ENCODE assay signal across 18 mouse cellular contexts in the genomic region with DNA sequence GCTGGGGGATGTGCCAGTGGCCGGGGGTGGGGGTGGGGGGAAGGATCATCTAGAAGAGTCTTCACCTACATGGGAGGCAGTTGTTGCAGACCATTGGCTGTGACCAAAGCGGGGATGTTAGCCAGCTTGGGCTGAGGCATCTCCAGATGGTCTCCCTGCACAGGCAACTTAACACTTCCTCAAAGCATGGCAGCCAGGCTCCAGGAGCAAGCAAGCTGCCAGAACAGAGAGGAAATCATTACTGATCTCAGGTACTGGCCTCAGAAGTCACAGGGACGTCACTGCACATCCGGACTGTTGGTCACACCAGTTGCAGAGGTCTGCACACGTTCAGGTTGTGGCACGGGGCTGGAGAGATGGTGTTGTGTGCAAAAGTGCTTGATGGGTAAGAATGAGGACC.
DNase-seq lines count a peak whose midpoint lies in the region; ATAC-seq lines count a peak whose summit lies in the region.
"Had no signal": no experiment of that assay in that cellular context is flagged by ENCODE, and none has a peak within 500 bp of the region (broad histone marks: within the 10 kb centered on the region; RNA-seq: fewer than 3 reads in every experiment).

No protein-coding gene starts in this region.

- ATAC-seq in megakaryocyte, adult 5-6 weeks (ENCODE audit: poor library complexity, severe bottlenecking) = peak; percentile 77
- ATAC-seq: liver, postnatal 0 days; midbrain, embryonic 15.5 days had no signal

- peak; percentile 20 to 22 for DNase-seq in cerebellum, postnatal 14 days
- DNase-seq in cerebellum, adult 8-10 months = no peak
- DNase-seq in T-cell, adult 2 months (ENCODE audit: low spot score) = peak; percentile 39
- DNase-seq in thymus, postnatal 25 days = peak; percentile 27
- no peak for DNase-seq in ovary, postnatal 36 days (ENCODE audit: low spot score)
- no peak for DNase-seq in spleen, postnatal 10 days (ENCODE audit: low spot score in 2 of 2)
- DNase-seq: adrenal gland, adult 2 months; cerebellum, postnatal 25 days; gastrocnemius, adult 2 months; heart, adult 18-20 months; heart, postnatal 4 days; kidney, adult 18-20 months; kidney, postnatal 14 days; liver, postnatal 0 days; lung, postnatal 14 days; retina, postnatal 1 day had no signal

Comparison
In these comparisons a context has a peak if more than half of its experiments do, and no peak if none do; other contexts are left out.
1. DNase-seq: peak in cerebellum, postnatal 14 days (2 of 2), T-cell, adult 2 months (single experiment) and thymus, postnatal 25 days (single experiment); none in cerebellum, adult 8-10 months (single experiment), ovary, postnatal 36 days (single experiment) and spleen, postnatal 10 days (0 of 2).